Mouse (Mus musculus): Measurements from ENCODE around the gene Sec16b.

Gene Sec16b

GRCm38 (mm10) chr1:157558145-157558544 lies 51.6 kb downstream of the Sec16b start:
- no peak for DNase-seq (ENCODE audit: low spot score)

- DNase-seq (ENCODE audit: low spot score) = no peak
Measured at GRCm38 (mm10) chr1:157559986-157560385, 53.5 kb downstream of the Sec16b start.

- DNase-seq (ENCODE audit: low spot score) = no peak
Measured at GRCm38 (mm10) chr1:157560654-157561386, 54.3 kb downstream of the Sec16b start.

- DNase-seq (ENCODE audit: low spot score) = no peak
Measured at GRCm38 (mm10) chr1:157567819-157568218, 61.3 kb downstream of the Sec16b start.

- no peak for DNase-seq (ENCODE audit: low spot score)
Measured at GRCm38 (mm10) chr1:157569263-157570090, 62.9 kb downstream of the Sec16b start.

GRCm38 (mm10) chr1:157575316-157575715 lies 68.8 kb downstream of the Sec16b start:
- DNase-seq (ENCODE audit: low spot score) = no peak

- no peak for DNase-seq (ENCODE audit: low spot score)
Measured at GRCm38 (mm10) chr1:157578336-157578735, 71.8 kb downstream of the Sec16b start.

- DNase-seq (ENCODE audit: low spot score) = no peak
Measured at GRCm38 (mm10) chr1:157586556-157586955, 80.0 kb downstream of the Sec16b start.

- DNase-seq (ENCODE audit: low spot score) = no peak
Measured at GRCm38 (mm10) chr1:157592039-157592438, 85.5 kb downstream of the Sec16b start.

- DNase-seq (ENCODE audit: low spot score) = no peak
Measured at GRCm38 (mm10) chr1:157594561-157594960, 88.0 kb downstream of the Sec16b start.

- no peak for DNase-seq (ENCODE audit: low spot score)
Measured at GRCm38 (mm10) chr1:157595165-157595564, 88.6 kb downstream of the Sec16b start.

GRCm38 (mm10) chr1:157604513-157604912 lies 98.0 kb downstream of the Sec16b start:
- no peak for DNase-seq (ENCODE audit: low spot score)

All from layer of hippocampus, adult 11-12 months (tissue).